Mouse (Mus musculus) midbrain, embryonic 16.5 days (tissue): ENCODE results near the gene Wdr12. TPM values are rescaled to one million over a fixed set of nuclear protein-coding genes. Genes with fewer than 3 reads are reported as not detected.
"Not testable (repeated sequence)": the region's sequence is repeated elsewhere in the genome, so short reads cannot be mapped to it uniquely, and the experiment has no call there.

Source experiments
- ATAC-seq: fragments of 200-750 bp; cut with Nextera tagmentation; 2 replicates; pipeline ENCODE4 v1.8.0; 2017; ENCODE audit warnings: moderate TSS enrichment
- H3K27ac ChIP-seq: fragments of 300-500 bp; sonication (generic); 2 replicates; pipeline ENCODE4 v1.5.1; 2014; ENCODE audit warnings: mild to moderate bottlenecking, low read length, mixed read lengths
- H3K27me3 ChIP-seq: fragments of 300-500 bp; sonication (generic); 2 replicates; pipeline ENCODE4 v1.6.1; 2014; ENCODE audit warnings: low read depth, low read length, mixed read lengths; ENCODE audit not compliant: control insufficient read depth, insufficient read depth
- H3K36me3 ChIP-seq: fragments of 300-500 bp; sonication (generic); 2 replicates; pipeline ENCODE4 v1.6.1; 2014; ENCODE audit warnings: mild to moderate bottlenecking, low read length, moderate library complexity, mixed read lengths; ENCODE audit not compliant: control insufficient read depth, insufficient read depth
- H3K4me1 ChIP-seq: fragments of 300-500 bp; sonication (generic); 2 replicates; pipeline ENCODE4 v1.6.1; 2014; ENCODE audit warnings: mild to moderate bottlenecking, low read length, mixed read lengths; ENCODE audit not compliant: control insufficient read depth, insufficient read depth
- H3K4me2 ChIP-seq: fragments of 300-500 bp; sonication (generic); 2 replicates; pipeline ENCODE4 v1.6.1; 2014; ENCODE audit warnings: mild to moderate bottlenecking, low read length, mixed read lengths
- H3K4me3 ChIP-seq: fragments of 300-500 bp; sonication (generic); 2 replicates; pipeline ENCODE4 v1.5.1; 2014; ENCODE audit warnings: low read depth, mild to moderate bottlenecking, low read length, moderate library complexity, mixed read lengths
- H3K9ac ChIP-seq: fragments of 300-500 bp; sonication (generic); 2 replicates; pipeline ENCODE4 v1.6.1; 2014; ENCODE audit warnings: low read depth, low read length, mixed read lengths
- H3K9me3 ChIP-seq: fragments of 300-500 bp; sonication (generic); replicated peaks from 2 replicates; pipeline ENCODE4 v1.6.1; 2014; ENCODE audit warnings: mild to moderate bottlenecking, low read length, mixed read lengths; ENCODE audit not compliant: control insufficient read depth, poor library complexity, severe bottlenecking
- whole genome bisulfite sequencing: fragments of 180-500 bp; shearing (Covaris S2); extraction: QIAGEN DNeasy Blood & Tissue Kit; methylation state at CpG from one replicate; pipeline ENCODE4 v1.1.7; 2014; 5-methylcytosine and 5-hydroxymethylcytosine counted together
- polyA plus RNA-seq: library from polyadenylated mRNA; unstranded; fragments of >200 nt; fragmentation: Nextera tagmentation; extraction: Ambion mirVana; gene quantifications from 2 replicates; pipeline ENCODE4 v1.2.1, GENCODE M21; 2015

The Wdr12 gene
- polyA plus RNA-seq, 1 experiment from 2014 or later = 51.0 TPM

DNA sequence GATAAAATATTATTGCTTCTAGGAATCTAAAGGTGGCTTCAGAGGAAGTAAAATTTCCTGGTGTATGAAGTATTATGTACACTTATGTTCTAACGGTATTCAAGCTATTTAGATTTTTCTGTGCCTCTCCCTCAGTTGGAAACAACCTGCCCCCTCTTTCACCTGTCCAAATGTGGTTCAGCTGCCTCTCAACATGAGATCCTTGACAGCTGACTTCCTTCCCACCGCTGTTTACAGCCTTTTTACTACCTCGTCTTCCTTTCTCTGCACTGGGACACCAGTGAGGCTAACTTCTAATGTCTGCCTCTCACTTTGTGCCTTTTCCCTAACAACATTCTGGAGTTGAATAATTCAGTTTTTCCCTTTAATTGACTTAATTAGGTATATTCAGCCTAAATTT, 22.9 kb downstream of the Wdr12 start:
- H3K27me3 ChIP-seq = no peaks in the 10 kb centered on the region
- no peak overlapping the region for H3K27ac ChIP-seq
- no peaks in the 10 kb centered on the region for H3K4me1 ChIP-seq
- no peak overlapping the region for H3K4me2 ChIP-seq
- 82% methylated on average over 3 of the region's 3 CpGs for WGBS
- no peaks in the 10 kb centered on the region for H3K9me3 ChIP-seq
- no peak for ATAC-seq
- H3K9ac ChIP-seq = no peak overlapping the region
- H3K4me3 ChIP-seq = no peak overlapping the region
- peaks cover 5% of the 10 kb centered on the region; the same call in 1 of the 2 replicates for H3K36me3 ChIP-seq

- no peak for ATAC-seq
- peaks cover 5% of the 10 kb centered on the region; the same call in 1 of the 2 replicates for H3K36me3 ChIP-seq
Observed at GRCm38 (mm10) chr1:60074935-60075334, 23.5 kb downstream of the Wdr12 start.

DNA sequence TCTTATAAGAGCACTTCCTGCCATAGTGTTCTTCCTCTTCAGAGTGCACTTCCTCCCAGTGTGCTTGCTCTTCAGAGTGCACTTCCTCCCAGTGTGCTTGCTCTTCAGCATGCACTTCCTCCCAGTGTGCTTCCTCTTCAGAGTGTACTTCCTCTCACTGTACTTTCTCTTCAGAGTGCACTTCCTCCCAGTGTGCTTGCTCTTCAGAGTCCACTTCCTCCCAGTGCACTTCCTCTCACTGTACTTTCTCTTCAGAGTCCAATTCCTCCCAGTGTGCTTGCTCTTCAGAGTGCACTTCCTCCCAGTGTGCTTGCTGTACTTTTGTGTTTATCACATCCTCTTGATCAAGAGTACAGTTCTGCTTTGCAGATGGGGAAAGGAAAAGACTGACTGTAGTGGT, 27.7 kb downstream of the Wdr12 start:
- not testable (repeated sequence) for H3K36me3 ChIP-seq, ATAC-seq, H3K4me3 ChIP-seq, H3K4me1 ChIP-seq, H3K9ac ChIP-seq, H3K4me2 ChIP-seq, H3K9me3 ChIP-seq, H3K27me3 ChIP-seq, H3K27ac ChIP-seq

More at GRCm38 (mm10) chr1:60074935-60075334, 23.5 kb downstream of the Wdr12 start:
- Histone ChIP-seq H3K4me3 (no peak overlapping the region), H3K9ac (no peak overlapping the region), H3K9me3 (no peaks in the 10 kb centered on the region), H3K4me1 (no peaks in the 10 kb centered on the region), H3K4me2 (no peak overlapping the region), H3K27ac (no peak overlapping the region), H3K27me3 (no peaks in the 10 kb centered on the region)
- 84% methylated on average over 2 of the region's 2 CpGs for WGBS

DNA sequence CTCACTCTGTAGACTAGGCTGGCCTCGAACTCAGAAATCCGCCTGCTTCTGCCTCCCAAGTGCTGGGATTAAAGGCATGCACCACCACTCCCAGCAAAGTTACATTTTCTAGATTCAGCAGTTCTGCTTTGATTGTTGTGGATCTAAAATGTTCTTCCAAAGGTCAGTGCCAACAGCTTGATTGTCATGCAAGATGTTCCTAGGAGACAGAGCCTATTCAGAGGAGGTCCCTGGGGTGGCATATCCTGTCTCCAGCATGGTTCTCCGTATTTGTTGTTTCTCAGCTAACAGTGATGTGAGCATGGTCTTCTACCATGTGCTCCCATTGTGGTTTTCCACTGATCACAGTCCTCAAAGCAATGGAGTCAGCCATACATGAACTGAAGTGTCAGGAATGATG, 42.1 kb downstream of the Wdr12 start:
- Histone ChIP-seq H3K4me2 (no peak overlapping the region), H3K9me3 (no peaks in the 10 kb centered on the region), H3K4me1 (no peaks in the 10 kb centered on the region), H3K27me3 (no peaks in the 10 kb centered on the region), H3K27ac (no peak overlapping the region), H3K36me3 (no peaks in the 10 kb centered on the region), H3K4me3 (no peak overlapping the region), H3K9ac (no peak overlapping the region)
- 88% methylated on average over 3 of the region's 3 CpGs for WGBS
- ATAC-seq = no peak

- no peaks in the 10 kb centered on the region for H3K9me3 ChIP-seq
- no peak for ATAC-seq
- H3K27me3 ChIP-seq = no peaks in the 10 kb centered on the region
- no peaks in the 10 kb centered on the region for H3K36me3 ChIP-seq
- WGBS = 35% methylated on average over 3 of the region's 3 CpGs
- no peak overlapping the region for H3K4me2 ChIP-seq
- no peaks in the 10 kb centered on the region for H3K4me1 ChIP-seq
- H3K9ac ChIP-seq = no peak overlapping the region
- no peak overlapping the region for H3K27ac ChIP-seq
- H3K4me3 ChIP-seq = no peak overlapping the region
Observed at GRCm38 (mm10) chr1:60054659-60055058, 43.8 kb downstream of the Wdr12 start.

GRCm38 (mm10) chr1:60047481-60047880, 51.0 kb downstream of the Wdr12 start:
- not testable (repeated sequence) for H3K27ac ChIP-seq, H3K4me1 ChIP-seq, ATAC-seq, H3K9me3 ChIP-seq, H3K36me3 ChIP-seq, H3K4me3 ChIP-seq, H3K9ac ChIP-seq, H3K4me2 ChIP-seq, H3K27me3 ChIP-seq
- WGBS = 92% methylated on average over 5 of the region's 5 CpGs

DNA sequence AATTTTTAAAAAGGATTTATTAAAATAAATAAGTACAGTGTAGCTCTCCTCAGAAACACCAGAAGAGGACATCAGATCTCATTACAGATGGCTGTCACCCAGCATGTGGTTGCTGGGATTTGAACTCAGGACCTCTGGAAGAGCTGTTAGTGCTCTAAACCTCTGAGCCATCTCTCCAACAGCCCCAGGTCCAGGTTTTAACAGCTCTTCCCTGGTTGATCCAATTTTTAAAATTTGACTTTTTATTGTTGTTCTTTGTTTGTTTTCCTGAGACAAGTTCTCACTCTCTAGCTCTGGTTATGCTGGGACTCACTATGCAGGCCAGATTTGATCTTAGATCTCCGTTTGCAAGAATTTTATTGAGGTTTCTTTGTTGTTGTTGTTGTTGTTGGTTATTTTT, 53.9 kb downstream of the Wdr12 start:
- ATAC-seq = no peak
- Histone ChIP-seq H3K4me1 (no peaks in the 10 kb centered on the region; the same call in 1 of the 2 replicates), H3K27me3 (peaks cover 3% of the 10 kb centered on the region; the same call in 1 of the 2 replicates), H3K9me3 (no peaks in the 10 kb centered on the region), H3K9ac (no peak overlapping the region), H3K36me3 (no peaks in the 10 kb centered on the region), H3K4me3 (no peak overlapping the region), H3K4me2 (no peak overlapping the region), H3K27ac (no peak overlapping the region)
- 95% methylated on average over 1 of the region's 1 CpGs for WGBS

- WGBS = under 1% methylated on average over 57 of the region's 99 CpGs
- H3K27ac ChIP-seq = peak within 1 kb of the TSS; percentile 90
- ATAC-seq = peak; percentile 94
- H3K36me3 ChIP-seq = no peaks in the 10 kb centered on the region
- H3K27me3 ChIP-seq = peaks cover 3% of the 10 kb centered on the region; the same call in 1 of the 2 replicates
- H3K9me3 ChIP-seq = no peaks in the 10 kb centered on the region
- H3K4me3 ChIP-seq = peak within 1 kb of the TSS; percentile 86
- peak within 1 kb of the TSS; percentile 89 for H3K9ac ChIP-seq
- no peaks in the 10 kb centered on the region; the same call in 1 of the 2 replicates for H3K4me1 ChIP-seq
- H3K4me2 ChIP-seq = peak within 1 kb of the TSS; percentile 87
Observed at GRCm38 (mm10) chr1:60042796-60043469, 55.5 kb downstream of the Wdr12 start, which contains the start of gene Ica1l. Gene Ica1l, minus strand, starts transcription at chr1:60043184.

DNA sequence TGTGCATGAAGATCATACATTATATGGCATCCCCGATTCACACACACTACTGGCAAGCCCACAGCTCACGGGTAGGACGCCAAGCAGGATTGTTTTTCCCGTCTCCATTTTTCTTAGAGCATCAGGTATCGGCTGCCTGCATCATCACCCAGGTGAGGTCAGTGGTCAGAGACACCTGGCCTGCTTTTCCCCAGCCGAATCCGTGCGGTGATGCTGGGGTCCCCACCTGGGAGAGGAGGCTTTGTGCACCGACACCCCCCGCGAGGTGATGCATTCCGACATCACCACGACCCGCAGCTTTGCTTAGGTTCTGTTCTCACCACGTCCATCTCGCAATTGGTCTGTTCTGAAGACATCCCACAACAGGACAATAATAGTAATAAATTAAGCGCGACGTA, 56.0 kb downstream of the Wdr12 start:
- 2% methylated on average over 19 of the region's 19 CpGs for WGBS
- no peaks in the 10 kb centered on the region for H3K36me3 ChIP-seq
- no peaks in the 10 kb centered on the region for H3K9me3 ChIP-seq
- peak overlapping the region; percentile 89 for H3K9ac ChIP-seq
- peak overlapping the region; percentile 86 for H3K4me3 ChIP-seq
- H3K4me2 ChIP-seq = peak overlapping the region; percentile 87
- H3K4me1 ChIP-seq = no peaks in the 10 kb centered on the region; the same call in 1 of the 2 replicates
- peak; percentile 71 for ATAC-seq
- H3K27me3 ChIP-seq = peaks cover 3% of the 10 kb centered on the region; the same call in 1 of the 2 replicates
- peak overlapping the region; percentile 90 for H3K27ac ChIP-seq
